Mouse (Mus musculus) liver, embryonic 11.5 days (tissue): ENCODE measurements around the gene C77080. TPM values are rescaled to one million over a fixed set of nuclear protein-coding genes. Genes with fewer than 3 reads are reported as not detected.

Experiments
- ATAC-seq: fragments of 200-750 bp; cut with Nextera tagmentation; replicated peaks from 2 replicates; pipeline ENCODE4 v1.8.0; 2017; ENCODE audit warnings: moderate number of reproducible peaks, mild to moderate bottlenecking, moderate TSS enrichment, moderate library complexity; ENCODE audit not compliant: low FRiP score
- DNase-seq: peaks from one replicate; pipeline ENCODE4 v3.0.0-alpha.2; 2017; ENCODE audit warnings: low spot score
- H3K27ac ChIP-seq: fragments of 300-500 bp; sonication (generic); 2 replicates; pipeline ENCODE4 v1.5.1; 2014; ENCODE audit warnings: mild to moderate bottlenecking, low read depth, low read length, control low read depth
- H3K27me3 ChIP-seq: fragments of 300-500 bp; sonication (generic); replicated peaks from 2 replicates; pipeline ENCODE4 v1.6.1; 2014; ENCODE audit warnings: low read length, mixed read lengths; ENCODE audit not compliant: control insufficient read depth, insufficient read depth
- H3K36me3 ChIP-seq: fragments of 300-500 bp; sonication (generic); 2 replicates; pipeline ENCODE4 v1.6.1; 2014; ENCODE audit warnings: mild to moderate bottlenecking, low read length, moderate library complexity, mixed read lengths; ENCODE audit not compliant: control insufficient read depth, insufficient read depth
- H3K4me1 ChIP-seq: fragments of 300-500 bp; sonication (generic); replicated peaks from 2 replicates; pipeline ENCODE4 v1.6.1; 2014; ENCODE audit warnings: low read length, mixed read lengths; ENCODE audit not compliant: control insufficient read depth, insufficient read depth
- H3K4me2 ChIP-seq: fragments of 300-500 bp; sonication (generic); 2 replicates; pipeline ENCODE4 v1.6.1; 2014; ENCODE audit warnings: mild to moderate bottlenecking, control low read depth, moderate library complexity
- H3K4me3 ChIP-seq: fragments of 300-500 bp; sonication (generic); 2 replicates; pipeline ENCODE4 v1.5.1; 2014; ENCODE audit warnings: low read depth, low read length, control low read depth
- H3K9ac ChIP-seq: fragments of 300-500 bp; sonication (generic); 2 replicates; pipeline ENCODE4 v1.6.1; 2014; ENCODE audit warnings: low read depth, low read length, control low read depth
- H3K9me3 ChIP-seq: fragments of 300-500 bp; sonication (generic); 2 replicates; pipeline ENCODE4 v1.6.1; 2016; ENCODE audit warnings: low read length, inconsistent platforms, mixed read lengths; ENCODE audit not compliant: control insufficient read depth
- WGBS: fragments of 180-500 bp; shearing (Covaris S2); extraction: QIAGEN DNeasy Blood & Tissue Kit; methylation state at CpG from one replicate; pipeline ENCODE4 v1.1.7; 2014; 5-methylcytosine and 5-hydroxymethylcytosine counted together
- polyA plus RNA-seq: library from polyadenylated mRNA; unstranded; fragments of >200 nt; fragmentation: Nextera tagmentation; extraction: Ambion mirVana; gene quantifications from 2 replicates; pipeline ENCODE4 v1.2.1, GENCODE M21; 2014

The C77080 gene
- polyA plus RNA-seq, 1 experiment from 2014 or later, result 1.2 TPM

DNA sequence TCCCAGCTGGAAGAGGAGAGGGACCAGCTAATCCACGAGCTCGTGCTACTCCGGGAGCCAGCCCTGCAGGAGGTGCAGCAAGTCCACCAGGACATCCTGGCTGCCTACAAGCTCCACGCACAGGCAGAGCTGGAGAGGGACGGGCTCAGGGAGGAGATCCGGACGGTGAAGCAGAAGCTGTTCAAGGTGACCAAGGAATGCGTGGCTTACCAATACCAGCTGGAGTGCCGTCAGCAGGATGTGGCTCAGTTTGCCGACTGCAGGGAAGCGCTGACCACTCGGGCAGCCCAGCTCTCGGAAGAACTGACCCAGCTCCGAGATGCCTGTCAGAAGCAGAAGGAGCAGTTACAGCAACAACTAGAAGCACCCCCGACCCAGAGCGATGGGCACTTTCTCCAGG is 32.5 kb upstream of the C77080 start:
- Histone ChIP-seq H3K4me2 (0 out of 2 replicates have a peak overlapping the region, but pooled peaks have one; percentile 6), H3K27ac (no peak overlapping the region), H3K9me3 (no peaks in the 10 kb centered on the region), H3K4me3 (no peak overlapping the region), H3K9ac (no peak overlapping the region), H3K27me3 (peaks cover 6% of the 10 kb centered on the region; the same call in 1 of the 2 replicates), H3K36me3 (no peaks in the 10 kb centered on the region), H3K4me1 (peaks cover 15% of the 10 kb centered on the region)
- DNase-seq, result peak; percentile 45
- ATAC-seq, result no peak
- 38% methylated on average over 16 of the region's 16 CpGs for WGBS

DNA sequence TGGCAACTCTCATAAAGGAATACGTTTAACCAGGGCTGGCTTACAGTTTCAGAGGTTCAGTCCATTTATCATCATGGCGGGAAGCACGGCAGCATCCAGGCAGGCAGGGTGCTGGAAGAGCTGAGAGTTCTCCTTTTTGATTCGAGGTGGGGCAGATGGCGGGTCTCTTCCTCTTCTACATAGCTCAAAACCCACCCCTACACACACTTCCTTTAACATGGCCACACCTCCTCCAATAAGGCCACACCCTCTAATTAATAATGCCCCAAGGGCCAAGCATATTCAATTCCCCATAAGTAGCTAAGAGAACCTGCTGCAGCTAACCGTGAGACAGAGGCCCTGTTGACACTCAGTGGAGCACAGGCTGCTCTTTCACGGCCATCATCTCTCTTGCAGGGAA is 31.6 kb upstream of the C77080 start:
- H3K27me3 ChIP-seq, result peaks cover 15% of the 10 kb centered on the region
- no peak overlapping the region for H3K9ac ChIP-seq
- peaks cover 16% of the 10 kb centered on the region for H3K4me1 ChIP-seq
- H3K4me3 ChIP-seq, result no peak overlapping the region
- DNase-seq (peak; percentile 30), ATAC-seq (no peak)
- no peaks in the 10 kb centered on the region for H3K36me3 ChIP-seq
- WGBS, result 59% methylated on average over 7 of the region's 7 CpGs
- no peaks in the 10 kb centered on the region for H3K9me3 ChIP-seq
- H3K4me2 ChIP-seq, result no peak overlapping the region
- no peak overlapping the region for H3K27ac ChIP-seq

DNA sequence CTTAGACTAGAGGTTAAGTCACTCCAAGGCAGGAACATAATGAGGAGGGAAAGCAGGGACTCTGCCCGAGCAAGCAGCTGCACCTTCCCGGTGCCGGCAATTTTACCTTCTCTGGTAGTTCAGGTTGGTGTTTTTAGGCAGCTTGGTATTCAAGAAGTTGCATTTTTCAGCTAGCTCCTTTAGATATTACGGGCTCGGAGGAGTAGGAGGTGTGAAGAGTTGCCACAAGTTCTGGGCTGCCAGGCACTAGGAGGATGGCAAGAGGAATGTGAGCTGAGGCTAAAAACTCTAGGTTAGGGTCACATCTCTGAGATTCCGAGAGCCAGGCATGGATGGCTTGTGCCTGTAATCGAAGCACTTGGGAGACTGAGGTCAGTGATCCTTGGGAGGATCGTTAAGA is 28.5 kb upstream of the C77080 start:
- H3K27me3 ChIP-seq, result peaks cover 40% of the 10 kb centered on the region
- ATAC-seq, result no peak
- 85% methylated on average over 8 of the region's 8 CpGs for WGBS
- no peak overlapping the region for H3K4me2 ChIP-seq
- no peak overlapping the region for H3K9ac ChIP-seq
- H3K27ac ChIP-seq, result no peak overlapping the region
- H3K4me3 ChIP-seq, result no peak overlapping the region
- no peaks in the 10 kb centered on the region for H3K9me3 ChIP-seq
- peaks cover 13% of the 10 kb centered on the region for H3K4me1 ChIP-seq
- no peaks in the 10 kb centered on the region for H3K36me3 ChIP-seq
- DNase-seq, result no peak

DNA sequence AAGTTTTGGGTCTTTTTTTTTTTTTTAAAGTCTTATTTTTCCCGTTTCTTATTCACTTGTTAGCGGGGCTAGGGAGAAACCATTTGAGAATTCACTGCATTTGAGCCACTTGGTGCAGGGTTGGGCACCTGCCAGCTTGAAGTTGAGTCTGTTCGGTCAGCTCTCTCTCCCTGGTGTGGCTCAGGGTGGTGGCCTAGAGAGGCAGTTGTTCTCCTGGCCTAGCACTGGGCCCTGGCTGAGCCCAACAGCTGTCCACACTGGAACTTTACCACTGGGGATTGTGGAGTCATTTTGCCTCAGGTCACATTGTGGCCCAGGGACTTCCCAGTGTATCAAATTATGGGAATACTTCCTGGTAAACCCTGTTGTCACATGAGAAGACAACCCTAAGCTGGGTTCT is 26.9 kb upstream of the C77080 start:
- H3K9ac ChIP-seq, result no peak overlapping the region
- ATAC-seq (no peak), DNase-seq (no peak)
- no peaks in the 10 kb centered on the region for H3K9me3 ChIP-seq
- H3K27ac ChIP-seq, result no peak overlapping the region
- peak overlapping the region; percentile 64; the same call in 1 of the 2 replicates for H3K4me3 ChIP-seq
- no peaks in the 10 kb centered on the region for H3K36me3 ChIP-seq
- peaks cover 35% of the 10 kb centered on the region for H3K27me3 ChIP-seq
- peaks cover 13% of the 10 kb centered on the region for H3K4me1 ChIP-seq
- WGBS, result 56% methylated on average over 3 of the region's 3 CpGs
- H3K4me2 ChIP-seq, result peak overlapping the region; percentile 99

DNA sequence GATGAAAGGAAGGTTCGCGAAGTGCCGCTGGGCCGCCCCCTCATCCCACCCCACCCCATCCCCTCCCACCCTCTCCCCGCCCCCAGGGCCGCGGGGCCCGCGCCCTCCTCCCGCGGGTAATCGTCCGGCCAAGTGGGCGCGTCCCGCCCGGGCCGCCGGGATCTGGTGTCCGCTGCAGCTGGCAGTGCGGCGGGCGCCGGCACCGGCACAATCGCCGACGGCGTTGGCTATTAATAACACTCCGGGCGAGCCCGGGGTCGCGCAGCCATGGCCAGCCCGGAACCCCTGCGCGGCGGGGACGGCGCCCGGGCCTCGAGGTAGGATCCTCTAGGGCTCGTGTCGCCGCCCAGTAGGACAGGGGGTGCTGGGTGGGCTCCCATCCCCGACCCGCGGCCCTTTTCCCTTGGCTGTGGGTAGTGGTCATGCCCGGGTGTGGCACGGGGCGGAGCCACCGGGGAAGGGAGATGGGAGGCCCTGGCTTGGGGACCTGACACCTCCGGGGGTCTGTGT is 26.3 kb upstream of the C77080 start, which contains the start of gene Sync:
Gene Sync, plus strand, starts transcription at position 146 of the 510 bp plus-strand sequence.
- DNase-seq (no peak), ATAC-seq (peak; percentile 31; the same call in 1 of the 2 replicates)
- Histone ChIP-seq H3K9me3 (no peaks in the 10 kb centered on the region), H3K27me3 (peaks cover 35% of the 10 kb centered on the region), H3K27ac (no peak within 1 kb of the TSS), H3K4me2 (peak within 1 kb of the TSS; percentile 99), H3K9ac (peak within 1 kb of the TSS; percentile 56), H3K4me1 (peaks cover 13% of the 10 kb centered on the region), H3K4me3 (peak within 1 kb of the TSS; percentile 64), H3K36me3 (no peaks in the 10 kb centered on the region)
- WGBS, result 1% methylated on average over 53 of the region's 53 CpGs

DNA sequence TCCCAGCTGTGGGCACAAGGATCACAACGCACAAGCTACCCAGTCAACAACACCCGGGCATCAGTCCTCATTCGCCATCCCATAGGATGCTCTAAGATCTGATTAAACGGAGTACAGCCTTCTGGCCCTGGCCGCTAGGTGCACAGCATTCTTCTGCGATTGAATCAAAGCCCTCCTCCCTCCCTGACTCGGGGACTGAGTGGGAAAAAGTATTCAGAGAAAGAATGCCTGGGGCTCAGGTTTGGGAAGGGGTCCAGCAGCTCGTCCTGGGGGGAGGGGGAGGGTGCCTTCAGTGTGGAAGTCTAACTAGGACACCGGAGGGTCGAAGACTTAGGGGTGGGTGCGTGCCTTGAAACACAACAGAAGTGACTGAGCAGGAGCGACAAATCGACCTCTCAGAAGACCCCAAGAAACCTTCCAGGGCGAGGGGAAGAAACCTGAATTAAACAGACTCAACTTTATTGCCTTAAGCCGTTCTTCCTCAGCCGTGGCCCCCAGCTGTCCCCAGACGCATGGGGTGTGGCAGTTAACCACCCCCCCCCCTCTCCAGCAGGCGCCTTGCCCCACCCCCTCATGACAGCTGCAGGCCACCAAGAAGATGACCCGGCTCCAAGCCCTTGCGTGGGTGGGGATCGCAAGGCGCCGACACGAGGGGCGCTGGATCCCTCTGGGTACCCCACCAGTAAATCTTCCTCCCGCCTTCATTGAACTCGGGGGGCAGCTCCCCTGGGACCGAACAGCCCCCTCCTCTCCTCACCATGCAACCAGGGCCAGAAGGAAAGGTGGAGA is 25.7 kb upstream of the C77080 start:
- Histone ChIP-seq H3K9me3 (no peaks in the 10 kb centered on the region), H3K27ac (no peak overlapping the region), H3K4me2 (peak overlapping the region; percentile 99), H3K9ac (peak overlapping the region; percentile 56; the same call in 1 of the 2 replicates), H3K4me1 (peaks cover 13% of the 10 kb centered on the region), H3K36me3 (no peaks in the 10 kb centered on the region), H3K4me3 (peak overlapping the region; percentile 64), H3K27me3 (peaks cover 35% of the 10 kb centered on the region)
- ATAC-seq (no peak), DNase-seq (no peak)
- WGBS, result 5% methylated on average over 28 of the region's 28 CpGs

DNA sequence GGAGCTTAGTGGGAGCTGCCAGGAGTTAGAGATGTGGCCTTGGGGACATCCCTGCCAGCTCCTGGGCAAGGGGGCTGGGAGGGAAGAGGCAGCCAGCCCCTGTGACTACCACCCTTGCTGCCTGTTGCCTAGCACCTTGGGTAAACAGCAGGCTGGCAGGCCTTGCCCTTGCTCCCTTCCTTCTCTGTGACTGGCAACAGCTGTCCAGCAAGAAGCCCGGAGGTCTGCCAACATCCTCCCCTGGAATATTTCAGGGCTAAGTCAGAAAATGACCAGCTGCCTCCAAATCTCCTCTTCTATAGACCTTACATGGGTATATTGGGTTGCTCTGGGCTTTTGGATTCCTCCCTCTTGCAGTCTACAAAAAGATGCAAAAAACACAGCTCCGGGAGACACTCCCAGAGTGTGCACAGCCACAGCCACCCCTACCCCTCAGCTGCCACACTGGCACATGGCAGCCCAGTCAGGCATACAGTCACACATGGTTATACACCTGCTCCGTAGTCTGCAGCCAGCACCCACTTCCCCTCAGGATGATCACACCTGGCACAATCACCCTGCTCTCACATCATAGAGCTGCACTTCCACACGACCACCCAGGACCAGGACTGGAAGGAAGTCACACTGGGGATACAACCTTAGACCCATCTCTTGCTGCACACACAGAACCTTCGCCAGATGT is 24.9 kb upstream of the C77080 start:
- H3K9me3 ChIP-seq, result no peaks in the 10 kb centered on the region
- H3K4me1 ChIP-seq, result peaks cover 13% of the 10 kb centered on the region
- no peak overlapping the region for H3K4me3 ChIP-seq
- H3K27me3 ChIP-seq, result peaks cover 35% of the 10 kb centered on the region
- ATAC-seq (no peak), DNase-seq (no peak)
- no peak overlapping the region for H3K4me2 ChIP-seq
- WGBS, result 59% methylated on average over 5 of the region's 5 CpGs
- H3K27ac ChIP-seq, result no peak overlapping the region
- H3K9ac ChIP-seq, result no peak overlapping the region
- no peaks in the 10 kb centered on the region for H3K36me3 ChIP-seq

DNA sequence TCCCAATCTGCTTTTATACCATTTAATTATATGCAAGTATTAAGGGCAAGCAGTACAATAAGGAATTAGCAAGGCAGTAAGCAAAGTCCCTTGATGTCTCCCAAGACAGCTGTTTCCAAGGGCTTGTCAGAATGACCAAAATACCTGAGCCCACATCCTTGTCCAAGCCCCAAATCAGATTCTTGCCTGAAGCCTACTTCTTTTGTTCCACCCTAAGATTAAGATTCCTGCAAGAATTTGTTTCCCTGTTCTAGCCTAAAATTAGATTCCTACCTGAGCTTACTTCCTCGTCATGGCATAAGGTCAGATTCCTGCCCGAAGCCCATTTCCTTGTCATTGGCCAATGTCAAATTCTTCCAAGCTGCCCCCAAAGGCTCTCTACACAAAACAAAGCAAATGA is 23.5 kb upstream of the C77080 start:
- DNase-seq (no peak), ATAC-seq (no peak)
- H3K4me2 ChIP-seq, result no peak overlapping the region
- H3K27me3 ChIP-seq, result peaks cover 35% of the 10 kb centered on the region
- peaks cover 13% of the 10 kb centered on the region for H3K4me1 ChIP-seq
- 76% methylated on average over 2 of the region's 2 CpGs for WGBS
- H3K4me3 ChIP-seq, result no peak overlapping the region
- no peaks in the 10 kb centered on the region for H3K9me3 ChIP-seq
- no peak overlapping the region for H3K9ac ChIP-seq
- H3K36me3 ChIP-seq, result no peaks in the 10 kb centered on the region
- no peak overlapping the region for H3K27ac ChIP-seq
